Mouse (Mus musculus): Measurements from ENCODE around the gene Bcl7b. TPM values are rescaled to one million over a fixed set of nuclear protein-coding genes. Genes with fewer than 3 reads are reported as not detected.

The Bcl7b gene
- polyA plus RNA-seq, 1 experiment, result 36.7 TPM

GRCm38 (mm10) chr5:135169479-135169878 lies 1.4 kb downstream of the Bcl7b start:
- Histone ChIP-seq H3K4me1 (ENCODE audit: control insufficient read depth, insufficient read depth, low read length) (peaks cover 7% of the 10 kb centered on the region), H3K4me3 (ENCODE audit: control insufficient read depth, low read depth, low read length) (peak overlapping the region; percentile 91), H3K27ac (ENCODE audit: control insufficient read depth, insufficient read depth, low read depth, low read length) (no peak overlapping the region), H3K27me3 (ENCODE audit: control insufficient read depth, insufficient read depth, low read length) (no peaks in the 10 kb centered on the region), H3K36me3 (ENCODE audit: control insufficient read depth, insufficient read depth, low read length) (no peaks in the 10 kb centered on the region; the same call in none of the 2 replicates)
- TF ChIP-seq CTCF (IDR thresholded peaks at IDR 0.05; ENCODE audit: control insufficient read depth, insufficient read depth, insufficient replicate concordance, low read depth, low read length), result no peak

- Histone ChIP-seq H3K4me3 (ENCODE audit: control insufficient read depth, low read depth, low read length) (no peak overlapping the region), H3K36me3 (ENCODE audit: control insufficient read depth, insufficient read depth, low read length) (peaks cover 1% of the 10 kb centered on the region), H3K27me3 (ENCODE audit: control insufficient read depth, insufficient read depth, low read length) (no peaks in the 10 kb centered on the region), H3K27ac (ENCODE audit: control insufficient read depth, insufficient read depth, low read depth, low read length) (no peak overlapping the region), H3K4me1 (ENCODE audit: control insufficient read depth, insufficient read depth, low read length) (peaks cover 7% of the 10 kb centered on the region)
- TF ChIP-seq CTCF (IDR thresholded peaks at IDR 0.05; ENCODE audit: control insufficient read depth, insufficient read depth, insufficient replicate concordance, low read depth, low read length), result no peak
- no peak for TF ChIP-seq POLR2A (IDR thresholded peaks at IDR 0.05; ENCODE audit: control insufficient read depth, low read depth, low read length)
Observed at GRCm38 (mm10) chr5:135171688-135172220, 3.7 kb downstream of the Bcl7b start.

- no peaks in the 10 kb centered on the region for H3K27me3 ChIP-seq (ENCODE audit: control insufficient read depth, insufficient read depth, low read length)
- no peak overlapping the region for H3K4me3 ChIP-seq (ENCODE audit: control insufficient read depth, low read depth, low read length)
- peaks cover 5% of the 10 kb centered on the region for H3K4me1 ChIP-seq (ENCODE audit: control insufficient read depth, insufficient read depth, low read length)
- TF ChIP-seq POLR2A (IDR thresholded peaks at IDR 0.05; ENCODE audit: control insufficient read depth, low read depth, low read length) (no peak), CTCF (IDR thresholded peaks at IDR 0.05; ENCODE audit: control insufficient read depth, insufficient read depth, insufficient replicate concordance, low read depth, low read length) (no peak)
- peaks cover 1% of the 10 kb centered on the region for H3K36me3 ChIP-seq (ENCODE audit: control insufficient read depth, insufficient read depth, low read length)
- H3K27ac ChIP-seq (ENCODE audit: control insufficient read depth, insufficient read depth, low read depth, low read length), result no peak overlapping the region
Observed at GRCm38 (mm10) chr5:135172986-135173385, 4.9 kb downstream of the Bcl7b start.

DNA sequence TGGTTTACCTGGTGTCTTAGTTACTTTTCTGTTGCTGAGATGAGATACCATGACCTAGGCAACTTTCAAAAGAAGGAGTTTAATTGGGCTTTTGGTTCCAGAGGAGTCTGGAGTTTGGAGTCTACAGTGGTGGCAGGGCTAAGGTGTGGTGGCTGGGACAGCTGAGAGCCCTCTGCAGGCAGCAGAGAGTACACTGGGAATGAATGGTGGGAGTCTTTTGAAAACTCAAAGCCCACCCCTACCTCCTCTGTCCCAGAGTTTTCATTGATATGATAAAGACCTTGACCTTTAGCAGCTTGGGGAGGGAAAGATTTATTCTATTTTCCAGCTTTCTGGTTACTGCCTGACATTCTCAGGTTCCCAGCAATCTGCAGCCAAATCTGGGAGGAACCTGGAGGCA lies 7.0 kb downstream of the Bcl7b start:
- Histone ChIP-seq H3K4me3 (ENCODE audit: control insufficient read depth, low read depth, low read length) (no peak overlapping the region), H3K27ac (ENCODE audit: control insufficient read depth, insufficient read depth, low read depth, low read length) (no peak overlapping the region), H3K36me3 (ENCODE audit: control insufficient read depth, insufficient read depth, low read length) (peaks cover 1% of the 10 kb centered on the region), H3K4me1 (ENCODE audit: control insufficient read depth, insufficient read depth, low read length) (no peaks in the 10 kb centered on the region), H3K27me3 (ENCODE audit: control insufficient read depth, insufficient read depth, low read length) (no peaks in the 10 kb centered on the region)
- TF ChIP-seq CTCF (IDR thresholded peaks at IDR 0.05; ENCODE audit: control insufficient read depth, insufficient read depth, insufficient replicate concordance, low read depth, low read length), result no peak
- TF ChIP-seq POLR2A (IDR thresholded peaks at IDR 0.05; ENCODE audit: control insufficient read depth, low read depth, low read length), result no peak

DNA sequence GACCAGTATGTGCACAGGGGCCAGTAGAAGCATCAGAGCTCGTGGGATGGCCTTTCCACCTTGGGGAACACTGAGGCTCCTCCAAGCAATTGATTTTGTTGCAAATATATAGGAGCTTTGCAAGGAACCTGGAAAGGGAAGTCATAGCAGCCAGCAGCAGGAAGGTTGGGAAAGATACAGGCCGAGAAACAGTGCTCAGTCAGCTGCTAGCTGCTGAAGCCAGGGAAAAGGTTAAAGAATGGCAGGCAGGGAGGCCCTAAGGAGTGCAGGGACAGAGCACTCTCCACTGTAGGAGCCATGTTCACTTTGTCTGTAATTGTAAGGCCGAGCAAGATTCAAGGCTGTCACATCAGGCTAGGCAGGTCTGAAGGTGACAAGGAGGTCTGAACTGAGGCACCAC lies 10.4 kb downstream of the Bcl7b start:
- Histone ChIP-seq H3K27me3 (ENCODE audit: control insufficient read depth, insufficient read depth, low read length) (no peaks in the 10 kb centered on the region), H3K4me1 (ENCODE audit: control insufficient read depth, insufficient read depth, low read length) (peaks cover 2% of the 10 kb centered on the region; the same call in 1 of the 2 replicates), H3K4me3 (ENCODE audit: control insufficient read depth, low read depth, low read length) (no peak overlapping the region), H3K36me3 (ENCODE audit: control insufficient read depth, insufficient read depth, low read length) (peaks cover 2% of the 10 kb centered on the region), H3K27ac (ENCODE audit: control insufficient read depth, insufficient read depth, low read depth, low read length) (no peak overlapping the region)
- TF ChIP-seq POLR2A (IDR thresholded peaks at IDR 0.05; ENCODE audit: control insufficient read depth, low read depth, low read length) (no peak), CTCF (IDR thresholded peaks at IDR 0.05; ENCODE audit: control insufficient read depth, insufficient read depth, insufficient replicate concordance, low read depth, low read length) (no peak)

GRCm38 (mm10) chr5:135178996-135179395 lies 10.9 kb downstream of the Bcl7b start:
- TF ChIP-seq POLR2A (IDR thresholded peaks at IDR 0.05; ENCODE audit: control insufficient read depth, low read depth, low read length), result no peak
- no peak for TF ChIP-seq CTCF (IDR thresholded peaks at IDR 0.05; ENCODE audit: control insufficient read depth, insufficient read depth, insufficient replicate concordance, low read depth, low read length)
- H3K4me1 ChIP-seq (ENCODE audit: control insufficient read depth, insufficient read depth, low read length), result peaks cover 3% of the 10 kb centered on the region; the same call in 1 of the 2 replicates
- H3K27me3 ChIP-seq (ENCODE audit: control insufficient read depth, insufficient read depth, low read length), result no peaks in the 10 kb centered on the region
- peaks cover 2% of the 10 kb centered on the region for H3K36me3 ChIP-seq (ENCODE audit: control insufficient read depth, insufficient read depth, low read length)
- no peak overlapping the region for H3K4me3 ChIP-seq (ENCODE audit: control insufficient read depth, low read depth, low read length)
- H3K27ac ChIP-seq (ENCODE audit: control insufficient read depth, insufficient read depth, low read depth, low read length), result no peak overlapping the region

DNA sequence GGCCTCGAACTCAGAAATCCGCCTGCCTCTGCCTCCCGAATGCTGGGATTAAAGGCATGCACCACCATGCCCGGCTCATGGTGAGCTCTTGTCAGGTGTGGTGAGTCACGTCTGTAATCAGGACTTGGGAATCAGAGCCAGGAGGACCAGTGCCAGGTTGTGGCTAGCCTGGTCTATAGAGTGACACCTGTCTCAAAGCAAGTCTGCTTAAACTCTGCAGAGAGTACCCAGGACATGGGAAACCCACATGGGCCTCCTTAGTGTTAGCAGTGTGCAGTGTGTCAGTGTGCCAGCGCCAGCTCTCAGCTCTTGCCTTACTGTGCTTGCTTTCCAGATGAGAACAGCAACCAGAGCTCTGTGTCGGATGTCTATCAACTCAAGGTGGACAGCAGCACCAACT lies 11.5 kb downstream of the Bcl7b start:
- TF ChIP-seq CTCF (IDR thresholded peaks at IDR 0.05; ENCODE audit: control insufficient read depth, insufficient read depth, insufficient replicate concordance, low read depth, low read length), result no peak
- TF ChIP-seq POLR2A (IDR thresholded peaks at IDR 0.05; ENCODE audit: control insufficient read depth, low read depth, low read length), result no peak
- Histone ChIP-seq H3K36me3 (ENCODE audit: control insufficient read depth, insufficient read depth, low read length) (peaks cover 2% of the 10 kb centered on the region), H3K27ac (ENCODE audit: control insufficient read depth, insufficient read depth, low read depth, low read length) (no peak overlapping the region), H3K4me3 (ENCODE audit: control insufficient read depth, low read depth, low read length) (no peak overlapping the region), H3K27me3 (ENCODE audit: control insufficient read depth, insufficient read depth, low read length) (no peaks in the 10 kb centered on the region), H3K4me1 (ENCODE audit: control insufficient read depth, insufficient read depth, low read length) (peaks cover 3% of the 10 kb centered on the region; the same call in 1 of the 2 replicates)

DNA sequence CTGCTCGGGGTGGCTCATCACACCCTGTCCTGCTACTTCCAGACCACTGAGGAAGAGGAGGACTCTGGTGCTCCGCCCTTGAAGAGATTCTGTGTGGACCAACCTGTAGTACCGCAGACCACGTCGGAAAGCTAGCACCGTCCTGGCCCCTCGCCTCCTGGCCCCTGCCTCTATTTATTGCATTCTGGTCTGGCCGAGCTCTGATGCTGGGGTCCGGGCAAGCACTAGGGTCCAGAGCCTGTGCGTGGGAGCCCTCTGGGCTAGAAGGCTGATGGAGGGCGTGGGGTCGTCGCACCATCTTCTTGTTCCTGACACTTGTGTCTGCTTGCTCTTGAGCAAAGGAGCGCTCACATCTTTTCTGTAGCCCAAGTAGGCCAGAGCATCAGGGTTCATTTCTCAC lies 12.7 kb downstream of the Bcl7b start:
- TF ChIP-seq CTCF (IDR thresholded peaks at IDR 0.05; ENCODE audit: control insufficient read depth, insufficient read depth, insufficient replicate concordance, low read depth, low read length), result no peak
- no peak for TF ChIP-seq POLR2A (IDR thresholded peaks at IDR 0.05; ENCODE audit: control insufficient read depth, low read depth, low read length)
- Histone ChIP-seq H3K4me3 (ENCODE audit: control insufficient read depth, low read depth, low read length) (no peak overlapping the region), H3K36me3 (ENCODE audit: control insufficient read depth, insufficient read depth, low read length) (peaks cover 2% of the 10 kb centered on the region), H3K27ac (ENCODE audit: control insufficient read depth, insufficient read depth, low read depth, low read length) (no peak overlapping the region), H3K27me3 (ENCODE audit: control insufficient read depth, insufficient read depth, low read length) (no peaks in the 10 kb centered on the region), H3K4me1 (ENCODE audit: control insufficient read depth, insufficient read depth, low read length) (peaks cover 3% of the 10 kb centered on the region; the same call in 1 of the 2 replicates)

All from testis, adult 2 months (tissue).